Mouse (Mus musculus) T-helper 17 cell (primary cell): ENCODE data around the gene Mef2d.

ENCODE experiments used
- in situ Hi-C, 2 experiments: fragments of 300-600 bp; cut with MboI, MseI; formaldehyde crosslinking; loops; 1 replicate in 1 of 2; 2 replicates in 1 of 2; pipeline ENCODE4 v1.15.1; 2025; ENCODE audit warnings: high pct_unique_total_duplicates in 2 of 2

The Mef2d gene

DNA sequence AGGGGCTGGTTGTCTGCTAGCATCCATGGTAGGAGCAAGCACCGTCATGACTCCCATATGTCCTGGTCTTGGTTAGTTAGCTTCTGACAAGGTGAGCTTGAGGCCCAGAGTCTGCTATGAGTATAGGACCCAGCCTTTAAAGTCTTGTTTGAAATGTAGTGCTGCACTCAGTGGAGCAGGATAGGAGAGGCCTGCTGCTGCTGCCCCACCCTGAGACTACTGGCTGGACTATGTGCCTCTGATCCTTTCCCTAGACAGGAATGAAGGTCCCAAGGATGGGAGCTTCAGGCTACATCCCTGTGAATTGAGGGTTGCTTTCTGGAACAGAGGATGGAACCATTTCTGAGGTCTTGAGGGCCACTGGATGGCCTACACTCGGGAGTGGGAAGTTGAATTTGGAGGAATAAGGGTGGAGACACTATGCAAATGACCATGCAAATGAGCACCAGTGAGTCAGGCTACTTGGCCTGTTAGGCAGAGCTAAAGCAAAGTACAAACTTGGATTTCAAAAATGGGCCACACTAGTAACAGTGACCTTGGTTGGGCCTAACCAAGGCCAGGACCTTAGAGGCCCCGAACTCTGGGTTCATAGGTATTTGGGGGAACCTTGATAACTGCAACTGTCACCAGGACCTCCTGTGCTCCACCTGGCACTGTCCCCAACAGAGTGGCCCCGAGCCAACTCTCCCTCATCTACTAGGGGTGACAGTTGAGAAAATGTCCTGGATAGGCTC is 6.8 kb downstream of the Mef2d start:
- in situ Hi-C loops: loop anchor here in 1 of 2 experiments (10.0 kb wide), 1 partner anchor 366 kb away; no protein-coding TSS in a partner anchor

DNA sequence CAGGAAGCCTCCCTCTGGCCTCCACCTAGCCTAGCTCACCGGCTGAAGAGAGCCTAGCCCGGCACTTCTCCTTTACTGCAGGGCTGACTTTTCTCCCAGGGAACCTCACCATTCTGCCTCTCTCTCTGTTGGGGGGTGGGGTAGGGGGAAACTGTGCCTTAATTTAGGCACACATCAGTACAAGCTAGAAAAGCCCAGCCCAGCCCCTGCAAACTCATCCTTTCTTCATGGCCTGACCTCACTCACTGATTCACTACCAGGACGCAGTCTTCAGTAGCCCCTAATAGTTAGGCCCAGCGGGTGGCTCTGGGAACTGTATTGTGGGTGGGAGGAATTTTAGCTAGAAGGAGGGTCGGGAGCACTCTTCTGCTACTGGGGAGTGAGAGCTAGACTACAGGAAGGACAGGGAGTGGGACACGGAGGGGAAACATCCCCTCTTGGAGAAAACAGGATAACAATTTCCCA is 7.4 kb downstream of the Mef2d start:
- in situ Hi-C loops: loop anchor here in 1 of 2 experiments (10.0 kb wide), 1 partner anchor 365 kb away; no protein-coding TSS in a partner anchor

DNA sequence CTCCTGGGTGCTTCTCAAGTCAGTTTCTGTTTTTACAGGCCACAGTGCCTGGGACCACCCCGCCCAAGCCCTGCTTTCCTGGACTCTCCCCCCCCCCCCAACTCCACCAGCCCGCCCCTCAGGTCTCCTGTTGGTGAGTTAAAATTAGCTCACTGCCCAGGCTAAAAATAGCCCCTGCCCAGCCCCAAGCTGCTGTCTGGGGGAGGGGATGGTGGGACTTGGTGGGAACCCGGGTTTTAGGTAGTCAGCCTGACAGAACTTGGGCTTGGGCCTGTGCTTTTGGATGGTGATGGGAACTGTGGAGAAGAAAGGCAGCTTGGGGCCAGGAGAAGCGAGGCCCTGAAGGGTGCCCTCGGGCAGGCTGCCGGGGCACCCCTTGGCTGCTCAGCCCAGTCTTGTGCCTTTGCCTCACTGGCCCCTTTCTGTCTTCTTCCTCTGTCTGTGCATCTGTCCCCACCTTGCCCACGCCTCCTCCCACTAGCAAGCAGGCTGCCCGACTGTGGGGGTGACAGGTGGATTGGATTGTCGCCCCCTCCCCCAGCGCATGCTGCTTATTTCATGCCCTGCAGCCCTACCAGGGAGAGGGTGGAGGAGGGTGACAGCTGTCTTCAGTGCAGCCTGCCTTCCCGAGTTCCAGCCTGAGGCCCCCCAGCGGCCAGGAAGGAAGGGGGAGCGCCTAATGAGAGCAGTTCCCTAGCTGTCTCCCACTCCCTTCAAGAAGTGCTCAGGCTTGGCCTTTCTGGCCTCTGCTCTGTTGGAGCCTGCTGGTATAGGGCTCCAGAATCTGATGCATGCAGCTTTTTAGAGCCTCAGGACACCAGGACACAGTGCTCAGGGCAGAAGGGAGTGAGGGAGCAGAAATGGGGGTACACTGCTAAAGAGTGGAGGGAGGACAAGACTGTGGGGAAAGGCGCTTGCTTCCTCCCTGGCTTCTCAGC is 8.2 kb downstream of the Mef2d start:
- in situ Hi-C loops: loop anchor here in 1 of 2 experiments (5.0 kb wide), 1 partner anchor 58 kb away; no protein-coding TSS in a partner anchor

DNA sequence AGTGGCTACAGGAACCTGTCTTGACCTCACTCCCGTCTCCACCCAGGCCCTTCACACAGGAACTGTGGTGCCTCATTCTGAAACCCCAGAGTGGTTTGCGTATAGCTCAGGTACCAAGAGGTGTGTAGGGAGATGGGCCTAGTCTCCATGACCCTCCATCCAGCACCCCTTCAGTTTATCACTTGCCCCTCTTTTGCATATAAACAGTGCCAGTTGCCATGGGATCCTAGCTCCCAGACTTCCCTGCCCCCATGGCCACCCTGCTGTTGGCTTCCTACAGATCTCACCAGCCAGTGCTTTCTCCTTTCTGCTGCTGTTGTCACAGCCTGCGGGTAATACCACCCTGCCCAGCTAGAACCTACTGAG is 8.8 kb downstream of the Mef2d start:
- in situ Hi-C loops: loop anchor here in 1 of 2 experiments (5.0 kb wide), 1 partner anchor 59 kb away; no protein-coding TSS in a partner anchor

DNA sequence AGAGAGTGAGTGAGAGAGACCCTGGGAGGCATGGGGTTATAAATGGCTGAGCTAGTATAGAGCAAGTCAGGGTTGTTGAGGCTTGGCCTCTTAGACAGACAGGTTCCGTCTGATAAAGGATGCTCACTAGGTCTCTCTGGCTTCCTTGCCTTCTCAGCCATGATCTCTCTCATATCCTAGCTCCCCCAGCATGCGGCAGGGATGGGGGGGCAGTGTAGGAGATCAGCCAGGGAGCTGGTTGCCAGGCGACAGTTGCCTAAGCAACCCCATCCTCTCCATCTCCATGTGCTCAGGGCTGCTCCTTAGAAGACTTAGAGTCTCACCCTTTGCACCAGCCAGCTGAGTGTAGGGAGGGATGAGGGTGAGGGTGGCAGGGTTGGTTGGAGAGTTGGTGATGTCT is 9.9 kb downstream of the Mef2d start:
- in situ Hi-C loops: loop anchor here in 1 of 2 experiments (5.0 kb wide), 1 partner anchor 60 kb away; no protein-coding TSS in a partner anchor

DNA sequence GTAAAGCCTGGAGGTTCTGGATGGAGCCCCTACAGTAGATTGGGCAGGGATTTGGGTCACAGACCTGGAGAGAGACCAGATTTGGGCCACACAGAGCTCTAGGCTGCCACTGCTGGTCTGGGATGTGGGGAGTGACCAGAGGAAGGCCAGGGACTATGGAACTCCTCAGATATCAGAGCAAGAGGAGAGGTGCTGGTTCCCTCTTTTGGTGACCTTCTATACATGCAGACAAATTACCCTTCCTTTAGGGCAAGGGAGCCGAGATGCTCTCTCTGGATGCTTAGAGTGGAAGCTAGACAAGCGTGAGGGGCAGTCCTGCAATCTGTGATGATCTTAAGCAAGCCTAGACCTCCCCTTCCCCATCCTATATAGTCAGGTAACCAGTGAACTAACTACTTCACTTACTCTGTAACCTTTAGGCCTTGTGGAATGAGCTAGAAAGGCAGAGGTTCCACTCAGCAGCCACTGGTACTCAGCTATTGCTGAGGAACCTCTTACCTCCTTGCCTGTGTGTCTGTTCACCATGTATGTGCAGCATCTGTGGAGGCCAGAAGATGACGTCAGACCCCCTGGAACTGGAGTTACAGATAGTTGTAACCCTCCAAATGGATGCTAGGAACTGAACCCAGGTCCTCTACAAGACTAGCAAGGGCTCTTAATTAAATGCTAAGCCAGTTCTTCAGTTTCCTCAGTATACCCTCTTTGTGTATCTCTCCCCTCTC is 11.3 kb downstream of the Mef2d start:
- in situ Hi-C loops: loop anchor here in 1 of 2 experiments (5.0 kb wide), 1 partner anchor 61 kb away; no protein-coding TSS in a partner anchor

DNA sequence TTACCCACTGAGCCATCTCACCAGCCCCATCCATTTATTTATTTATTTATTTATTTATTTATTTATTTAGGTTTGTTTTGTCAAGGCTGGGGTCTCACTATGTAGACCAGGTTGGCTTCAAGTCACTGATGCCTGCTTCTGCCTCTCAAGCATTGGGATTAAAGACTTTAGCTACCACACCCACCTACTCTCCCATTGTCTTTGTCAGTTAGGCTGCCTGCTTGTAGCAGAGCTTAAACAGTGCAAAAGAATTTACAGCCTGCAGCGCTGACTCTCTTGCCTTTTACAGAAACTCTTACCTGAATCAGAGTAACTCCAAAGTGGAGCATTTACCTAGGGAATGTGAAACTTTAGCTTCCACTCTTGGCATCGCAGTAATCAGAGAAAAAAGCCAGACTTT is 12.1 kb downstream of the Mef2d start:
- in situ Hi-C loops: loop anchor here in 1 of 2 experiments (5.0 kb wide), 1 partner anchor 62 kb away; no protein-coding TSS in a partner anchor

DNA sequence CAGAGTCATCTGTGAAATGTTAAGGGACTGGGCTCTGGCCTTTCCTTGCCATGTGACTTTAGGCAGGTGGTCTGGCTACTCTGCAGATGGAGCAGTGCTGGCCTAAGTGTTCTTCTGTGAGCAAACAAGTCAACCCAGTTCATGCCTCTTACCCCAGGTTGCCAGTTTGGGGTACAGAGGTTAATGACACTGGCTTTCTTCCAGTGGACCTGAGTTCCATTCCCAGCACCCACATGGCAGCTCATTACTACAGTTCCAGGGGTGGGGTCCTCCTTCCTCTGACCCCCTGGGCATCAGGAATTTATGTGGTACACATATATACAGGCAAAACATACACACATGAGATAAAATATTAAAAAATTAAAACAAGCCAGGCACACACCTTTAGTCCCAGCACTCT is 14.6 kb downstream of the Mef2d start:
- in situ Hi-C loops: no loop called here

DNA sequence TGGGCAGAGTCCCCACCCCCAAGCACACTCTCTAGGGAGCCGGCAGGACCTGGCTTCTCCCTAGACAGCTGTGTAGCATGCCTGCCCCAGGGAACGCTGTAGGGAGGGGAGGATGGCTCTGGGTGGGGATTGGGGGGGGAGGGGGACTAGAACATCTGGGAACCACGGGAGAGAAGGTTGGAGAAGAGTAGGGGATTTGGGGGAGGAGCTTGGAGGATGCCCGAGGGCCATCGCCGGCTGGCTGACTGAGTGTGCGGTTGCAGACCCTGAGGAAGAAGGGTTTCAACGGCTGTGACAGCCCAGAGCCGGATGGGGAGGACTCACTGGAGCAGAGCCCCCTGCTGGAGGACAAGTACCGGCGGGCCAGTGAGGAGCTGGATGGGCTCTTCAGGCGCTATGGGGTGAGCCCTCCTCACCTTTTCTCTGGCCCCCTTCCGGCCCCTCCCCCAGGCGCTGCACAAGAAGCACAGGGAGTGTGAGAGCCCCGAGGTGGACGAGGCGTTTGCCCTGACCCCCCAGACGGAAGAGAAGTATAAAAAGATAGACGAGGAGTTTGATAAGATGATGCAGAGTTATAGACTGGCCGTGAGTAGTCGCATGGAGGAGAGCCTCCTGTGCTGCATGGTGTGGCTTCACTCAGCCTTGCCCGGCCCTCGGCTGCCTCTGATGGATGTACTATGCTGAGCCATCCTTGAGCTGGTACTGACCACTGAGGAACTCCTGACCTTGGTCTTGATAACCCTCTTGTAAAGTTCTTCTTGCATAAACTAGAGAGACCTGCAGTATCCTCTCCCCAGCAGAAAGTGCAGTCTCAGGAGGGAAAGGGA is 15.8 kb downstream of the Mef2d start:
- in situ Hi-C loops: no loop called here

DNA sequence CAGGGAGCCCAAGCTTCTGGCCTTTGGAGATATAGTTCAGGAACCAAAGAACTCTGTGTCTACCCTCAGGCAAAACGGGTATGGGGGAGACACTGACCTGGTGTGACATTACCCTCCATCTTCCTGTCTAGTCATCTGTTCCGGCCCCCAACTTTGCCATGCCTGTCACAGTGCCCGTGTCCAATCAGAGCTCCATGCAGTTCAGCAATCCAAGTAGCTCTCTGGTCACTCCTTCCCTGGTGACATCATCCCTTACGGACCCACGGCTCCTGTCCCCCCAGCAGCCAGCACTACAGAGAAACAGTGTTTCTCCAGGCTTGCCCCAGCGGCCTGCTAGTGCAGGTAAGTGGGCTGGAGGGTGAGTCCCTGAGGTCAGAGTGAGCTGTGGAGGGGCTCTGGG is 16.8 kb downstream of the Mef2d start:
- in situ Hi-C loops: no loop called here

DNA sequence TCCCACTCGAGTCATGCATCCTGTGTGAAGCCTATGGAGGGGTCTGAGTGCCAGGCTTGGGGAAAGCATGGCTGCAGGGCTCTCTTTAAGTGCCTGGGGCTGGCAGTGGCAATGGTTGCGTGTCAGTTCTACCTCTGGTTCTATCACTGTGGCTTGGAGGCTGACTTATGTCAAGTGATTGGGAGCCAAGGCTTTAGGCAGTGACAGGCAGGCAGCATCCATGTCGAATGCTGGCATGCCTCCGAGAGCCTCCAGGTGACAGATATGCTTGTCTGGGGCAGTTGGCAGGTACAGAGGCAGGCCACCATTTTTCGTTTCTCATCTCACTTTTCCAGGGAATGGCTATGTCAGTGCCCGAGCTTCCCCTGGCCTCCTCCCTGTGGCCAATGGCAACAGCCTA is 18.7 kb downstream of the Mef2d start:
- in situ Hi-C loops: no loop called here

DNA sequence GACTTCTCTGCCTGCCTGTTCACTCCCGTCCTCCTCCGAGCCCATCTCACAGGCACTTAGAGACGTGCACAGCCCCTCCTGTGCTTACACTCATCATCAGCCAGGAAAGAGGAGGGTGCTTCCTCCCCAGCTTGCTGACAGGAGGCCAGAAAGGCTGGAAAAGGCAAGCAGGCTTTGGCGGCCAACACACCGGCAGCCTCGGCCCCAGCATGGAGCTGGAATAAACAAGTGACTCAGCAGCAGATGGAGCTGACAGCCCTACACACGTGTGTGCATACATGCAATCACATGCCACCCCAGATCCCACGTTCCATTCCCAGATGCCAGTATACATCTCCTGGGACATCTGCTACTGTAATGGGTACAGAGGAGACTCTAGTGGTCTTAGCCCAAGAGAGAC is 20.1 kb downstream of the Mef2d start:
- in situ Hi-C loops: no loop called here

DNA sequence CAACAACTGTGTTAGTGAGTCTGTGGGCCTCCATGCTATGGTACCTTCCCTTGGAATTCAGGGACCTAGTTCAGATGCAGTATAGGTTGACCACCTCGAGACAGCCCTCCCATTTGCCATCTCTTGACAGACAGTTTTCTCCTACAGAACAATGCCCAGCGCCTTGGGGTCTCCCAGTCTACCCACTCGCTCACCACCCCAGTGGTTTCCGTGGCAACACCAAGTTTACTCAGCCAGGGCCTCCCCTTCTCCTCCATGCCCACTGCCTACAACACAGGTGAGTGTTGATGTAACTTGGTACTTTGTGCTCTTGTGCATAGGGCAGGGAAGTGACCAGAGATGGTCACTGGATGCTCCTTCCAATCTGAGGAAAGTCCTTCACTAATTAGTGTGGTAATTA is 20.6 kb downstream of the Mef2d start:
- in situ Hi-C loops: no loop called here

DNA sequence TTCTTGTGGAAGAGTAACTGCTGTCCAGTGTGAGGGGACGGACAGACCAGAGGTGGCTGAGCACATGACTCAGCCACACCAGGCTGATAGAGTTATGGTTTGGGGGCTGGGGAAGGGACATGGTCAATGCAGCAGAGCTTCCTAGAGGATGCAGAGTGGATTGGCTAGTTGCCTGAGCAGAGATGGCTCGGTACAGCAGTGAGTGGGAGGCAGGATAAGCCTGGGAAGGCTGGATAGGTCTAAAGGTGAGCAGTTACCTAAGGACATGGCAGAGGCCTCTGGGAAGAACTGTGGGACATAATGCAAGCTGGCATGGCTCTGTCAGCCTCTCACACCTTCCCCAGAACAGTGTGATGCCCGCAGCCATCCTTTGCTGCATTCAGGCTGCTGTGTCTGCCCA is 21.7 kb downstream of the Mef2d start:
- in situ Hi-C loops: no loop called here

DNA sequence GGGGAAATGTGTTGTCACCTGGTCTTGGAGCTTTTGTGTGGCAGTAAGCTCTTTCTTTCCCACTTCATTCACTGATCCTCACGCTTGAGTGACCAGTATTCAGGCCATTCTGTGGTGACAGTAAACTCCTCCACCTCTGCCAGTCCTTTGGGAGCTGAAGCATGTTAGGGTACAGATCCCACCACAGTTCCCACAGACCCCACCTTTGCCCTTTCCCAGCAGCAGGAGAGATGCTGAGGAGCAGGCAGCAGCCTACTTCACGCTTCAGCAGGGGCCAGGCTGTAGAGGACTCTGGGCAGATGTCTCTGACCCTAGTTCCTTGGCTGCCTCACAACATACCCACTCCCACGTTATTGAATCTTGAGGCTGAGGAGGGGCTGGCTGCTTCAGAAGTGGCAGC is 22.1 kb downstream of the Mef2d start:
- in situ Hi-C loops: no loop called here

DNA sequence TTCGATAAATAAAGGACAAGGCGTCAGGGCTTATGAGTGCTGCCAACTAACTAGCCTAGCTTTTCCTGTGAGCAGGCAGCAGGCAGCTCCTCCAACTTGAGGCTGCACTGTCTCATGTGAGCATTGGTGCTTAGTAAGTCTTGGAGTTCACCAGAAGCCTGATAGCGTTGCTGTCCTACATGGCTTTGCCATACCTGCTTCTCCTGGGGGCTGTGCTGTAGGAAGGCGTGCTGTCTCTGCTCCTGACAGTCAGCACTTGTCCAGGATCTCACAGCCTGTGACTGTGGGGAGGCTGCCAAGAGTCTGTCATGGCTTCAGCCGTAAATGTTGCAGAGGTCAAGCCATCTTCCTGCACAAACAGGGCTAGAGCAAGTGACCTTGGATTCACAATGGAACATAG is 23.9 kb downstream of the Mef2d start:
- in situ Hi-C loops: no loop called here

DNA sequence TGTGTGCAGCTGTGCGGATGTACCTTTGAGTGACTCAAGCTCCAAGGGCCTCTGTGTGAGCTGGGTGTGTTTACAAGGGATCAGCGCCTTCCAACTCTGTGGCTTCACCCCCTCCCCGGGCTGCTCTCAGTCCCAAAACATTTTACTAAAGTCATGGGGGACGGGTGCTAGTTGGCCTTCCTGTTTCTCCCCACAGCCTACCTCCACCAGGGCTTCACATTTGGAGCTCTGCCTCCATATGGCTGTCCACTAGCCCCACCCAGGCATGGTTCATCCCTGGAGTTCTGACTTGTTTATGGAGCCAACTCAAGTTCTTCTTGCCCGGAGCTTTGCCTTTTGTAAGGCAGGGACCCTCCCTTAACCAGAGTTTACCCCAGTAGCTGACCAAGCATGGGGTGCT is 28.2 kb downstream of the Mef2d start:
- in situ Hi-C loops: loop anchor here in 1 of 2 experiments (5.0 kb wide), 1 partner anchor 78 kb away; no protein-coding TSS in a partner anchor

DNA sequence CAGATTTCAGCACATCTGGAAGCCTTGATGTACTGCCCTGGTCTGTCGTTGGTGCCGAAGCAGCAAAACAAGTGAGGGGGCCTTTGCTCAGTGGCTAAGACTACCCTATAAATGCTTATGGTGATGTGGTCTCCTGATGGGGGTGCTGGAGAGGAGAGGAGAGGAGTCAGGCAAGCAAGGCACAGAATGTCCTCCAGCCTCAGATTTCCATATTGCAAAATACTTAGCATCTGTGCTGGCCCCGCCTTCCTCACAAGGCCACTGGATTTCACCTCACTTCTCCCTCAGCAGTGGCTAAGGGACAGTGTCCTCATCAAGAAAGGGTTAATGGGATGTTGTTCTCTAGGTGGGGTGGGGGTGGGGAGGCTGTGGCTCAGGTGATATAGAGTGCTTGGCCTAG is 30.3 kb downstream of the Mef2d start:
- in situ Hi-C loops: loop anchor here in 1 of 2 experiments (5.0 kb wide), 1 partner anchor 80 kb away; no protein-coding TSS in a partner anchor

DNA sequence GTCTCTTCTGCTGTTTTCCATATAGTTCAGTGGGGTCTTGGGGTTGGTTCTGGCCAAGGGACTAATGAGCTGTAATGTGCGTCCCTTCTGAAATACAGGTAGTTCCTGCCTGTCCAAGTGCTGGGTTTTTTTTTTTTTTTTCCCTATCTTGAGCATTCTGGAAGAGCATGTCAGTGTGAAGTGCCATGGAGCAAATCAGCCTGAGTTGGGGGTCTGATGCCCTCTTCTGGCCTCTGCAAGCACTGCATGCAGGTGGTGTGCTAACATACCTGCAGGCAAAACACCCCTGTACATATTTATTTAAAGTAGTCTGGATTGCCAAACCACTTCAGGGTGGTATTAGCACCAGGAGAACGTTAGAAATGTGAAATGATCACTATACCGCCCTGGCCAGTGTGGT is 31.2 kb downstream of the Mef2d start:
- in situ Hi-C loops: loop anchor here in 1 of 2 experiments (5.0 kb wide), 1 partner anchor 81 kb away; no protein-coding TSS in a partner anchor

DNA sequence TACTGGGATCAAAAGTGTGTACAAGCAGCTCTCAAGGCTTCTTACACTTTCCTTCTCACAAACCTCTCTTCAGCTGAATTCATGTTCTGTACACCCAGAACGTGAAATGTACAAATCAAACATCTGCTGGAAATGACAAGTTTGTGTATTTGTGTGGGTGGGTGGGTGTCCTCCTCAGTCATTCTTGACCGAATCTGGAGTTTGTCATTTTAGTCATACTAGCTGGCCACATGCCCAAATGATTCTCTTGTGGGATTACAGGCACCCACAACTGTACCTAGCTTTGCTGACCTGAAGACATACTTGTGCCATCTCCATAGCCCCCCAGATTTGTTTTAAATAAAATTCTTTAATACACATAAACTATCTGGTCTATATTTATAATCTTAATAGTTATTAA is 32.7 kb downstream of the Mef2d start:
- in situ Hi-C loops: loop anchor here (5.0 to 25.0 kb wide), 2 partner anchors 83 to 1988 kb away; no protein-coding TSS in a partner anchor
